Mouse (Mus musculus) midbrain, postnatal 0 days (tissue): ENCODE data around the gene Rhbdd2. TPM values are rescaled to one million over a fixed set of nuclear protein-coding genes. Genes with fewer than 3 reads are reported as not detected.

Source experiments
- ATAC-seq: fragments of 200-750 bp; cut with Nextera tagmentation; 2 replicates; pipeline ENCODE4 v1.8.0; 2017; ENCODE audit warnings: moderate number of reproducible peaks, mild to moderate bottlenecking, moderate TSS enrichment, moderate library complexity; ENCODE audit not compliant: low FRiP score
- DNase-seq: peaks from one replicate; pipeline ENCODE4 v3.0.0-alpha.2; 2015; ENCODE audit warnings: low spot score
- H3K27ac ChIP-seq: fragments of 300-500 bp; sonication (generic); 2 replicates; pipeline ENCODE4 v1.5.1; 2014; ENCODE audit warnings: low read depth, mild to moderate bottlenecking, low read length, mixed read lengths
- H3K27me3 ChIP-seq: fragments of 300-500 bp; sonication (generic); 2 replicates; pipeline ENCODE4 v1.6.1; 2014; ENCODE audit warnings: low read length, control low read depth, mixed read lengths; ENCODE audit not compliant: insufficient read depth
- H3K36me3 ChIP-seq: fragments of 300-500 bp; sonication (generic); 2 replicates; pipeline ENCODE4 v1.6.1; 2014; ENCODE audit warnings: low read length, control low read depth, mixed read lengths; ENCODE audit not compliant: insufficient read depth
- H3K4me1 ChIP-seq: fragments of 300-500 bp; sonication (generic); 2 replicates; pipeline ENCODE4 v1.6.1; 2014; ENCODE audit warnings: mild to moderate bottlenecking, control low read depth, antibody characterized with exemption, low read length, mixed read lengths; ENCODE audit not compliant: insufficient read depth
- H3K4me2 ChIP-seq: fragments of 300-500 bp; sonication (generic); 2 replicates; pipeline ENCODE4 v1.6.1; 2014; ENCODE audit warnings: low read depth, mild to moderate bottlenecking, low read length, mixed read lengths; ENCODE audit not compliant: poor library complexity, severe bottlenecking
- H3K4me3 ChIP-seq: fragments of 300-500 bp; sonication (generic); 2 replicates; pipeline ENCODE4 v1.5.1; 2014; ENCODE audit warnings: low read depth, mild to moderate bottlenecking, low read length, moderate library complexity
- H3K9ac ChIP-seq: fragments of 300-500 bp; sonication (generic); replicated peaks from 2 replicates; pipeline ENCODE4 v1.6.1; 2014; ENCODE audit warnings: mild to moderate bottlenecking, low read length, moderate library complexity, mixed read lengths; ENCODE audit not compliant: poor library complexity, severe bottlenecking
- H3K9me3 ChIP-seq: fragments of 300-500 bp; sonication (generic); 2 replicates; pipeline ENCODE4 v1.6.1; 2016; ENCODE audit warnings: low read length, control low read depth
- CTCF ChIP-seq: IDR thresholded peaks from 2 replicates; pipeline ENCODE4 v1.5.1; 2016; ENCODE audit warnings: antibody characterized with exemption, mild to moderate bottlenecking
- WGBS: fragments of 180-500 bp; shearing (Covaris S2); extraction: QIAGEN DNeasy Blood & Tissue Kit; methylation state at CpG from one replicate; pipeline ENCODE4 v1.1.7; 2014; 5-methylcytosine and 5-hydroxymethylcytosine counted together
- polyA plus RNA-seq: library from polyadenylated mRNA; unstranded; fragments of >200 nt; fragmentation: Nextera tagmentation; extraction: Ambion mirVana; gene quantifications from 2 replicates; pipeline ENCODE4 v1.2.1, GENCODE M21; 2015
- total RNA-seq: library from RNA; depleted of rRNA; stranded (reverse); fragments of >200 nt; gene quantifications from 2 replicates; pipeline ENCODE4 v1.2.3, GENCODE M21; 2014

The Rhbdd2 gene
- total and polyA plus RNA-seq, 2 experiments from 2014 or later = 31.8 to 143 TPM

DNA sequence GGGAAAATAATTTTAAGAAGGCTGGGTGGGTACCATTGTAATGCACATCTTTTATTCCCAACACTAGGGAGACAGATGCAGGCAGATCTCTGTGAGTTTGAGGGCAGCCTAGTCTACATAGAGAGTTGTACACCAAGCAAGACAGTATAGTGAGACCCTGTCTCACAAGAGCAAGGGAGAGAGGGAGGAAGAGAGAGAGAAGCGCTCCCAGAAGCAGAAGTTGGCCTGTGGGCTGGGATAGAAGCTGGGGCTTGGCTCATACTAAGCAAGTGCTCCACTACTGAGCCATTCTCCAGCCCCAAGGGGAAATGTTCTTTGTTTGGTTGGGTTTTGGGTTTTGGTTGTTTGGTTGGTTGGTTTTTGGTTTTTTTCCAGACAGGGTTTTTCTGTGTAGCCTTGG lies 8.6 kb downstream of the Rhbdd2 start:
- Histone ChIP-seq H3K4me2 (no peak overlapping the region), H3K27me3 (no peaks in the 10 kb centered on the region), H3K36me3 (peaks cover 37% of the 10 kb centered on the region), H3K9me3 (no peaks in the 10 kb centered on the region), H3K9ac (no peak overlapping the region), H3K27ac (no peak overlapping the region), H3K4me1 (no peaks in the 10 kb centered on the region), H3K4me3 (no peak overlapping the region)
- no peak for TF ChIP-seq CTCF
- WGBS = 89% methylated on average over 1 of the region's 1 CpGs
- no peak for ATAC-seq
- no peak for DNase-seq

DNA sequence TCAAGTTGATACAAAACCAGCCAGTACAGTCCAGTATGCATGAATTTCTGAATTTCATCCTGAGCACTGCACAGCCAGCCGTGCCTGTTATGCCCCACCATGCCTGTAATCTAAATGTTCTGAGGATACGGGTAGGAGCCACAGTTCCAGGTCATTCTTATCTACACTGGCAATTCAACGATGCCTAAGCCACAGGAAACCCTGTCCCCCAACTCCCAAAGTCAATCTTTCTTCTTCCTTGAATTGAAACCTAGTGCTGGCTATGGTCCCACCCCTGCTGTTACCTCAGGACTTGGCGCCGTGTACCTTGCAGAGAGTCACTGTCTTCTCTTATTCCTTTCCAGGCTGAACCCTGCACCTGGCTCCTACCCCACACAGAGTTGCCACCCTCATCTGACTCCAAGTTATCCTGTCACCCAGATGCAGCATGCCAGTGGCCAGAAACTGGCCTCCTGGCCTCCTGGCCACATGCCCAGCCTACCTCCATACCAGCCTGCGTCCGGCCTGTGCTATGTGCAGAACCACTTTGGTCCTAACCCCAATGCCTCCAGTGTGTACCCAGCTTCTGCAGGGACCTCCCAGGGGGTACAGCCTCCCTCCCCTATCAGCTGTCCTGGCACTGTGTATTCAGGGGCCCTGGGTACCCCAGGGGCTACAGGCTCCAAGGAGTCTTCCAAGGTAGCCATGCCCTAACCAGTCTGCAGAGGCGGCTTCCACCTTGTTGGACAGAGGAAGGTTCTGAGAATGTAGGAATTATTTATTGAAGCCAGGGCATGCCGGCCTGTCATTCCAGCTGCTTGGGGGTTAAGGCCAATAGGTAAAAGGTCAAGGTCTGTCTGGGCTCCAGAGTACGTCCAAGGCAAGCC lies 10.5 kb downstream of the Rhbdd2 start:
- Histone ChIP-seq H3K9ac (no peak overlapping the region), H3K27ac (no peak overlapping the region), H3K4me2 (no peak overlapping the region), H3K36me3 (peaks cover 24% of the 10 kb centered on the region), H3K27me3 (no peaks in the 10 kb centered on the region), H3K4me1 (no peaks in the 10 kb centered on the region), H3K9me3 (no peaks in the 10 kb centered on the region), H3K4me3 (no peak overlapping the region)
- TF ChIP-seq CTCF = no peak
- no peak for ATAC-seq
- no peak for DNase-seq
- WGBS = 82% methylated on average over 10 of the region's 10 CpGs

DNA sequence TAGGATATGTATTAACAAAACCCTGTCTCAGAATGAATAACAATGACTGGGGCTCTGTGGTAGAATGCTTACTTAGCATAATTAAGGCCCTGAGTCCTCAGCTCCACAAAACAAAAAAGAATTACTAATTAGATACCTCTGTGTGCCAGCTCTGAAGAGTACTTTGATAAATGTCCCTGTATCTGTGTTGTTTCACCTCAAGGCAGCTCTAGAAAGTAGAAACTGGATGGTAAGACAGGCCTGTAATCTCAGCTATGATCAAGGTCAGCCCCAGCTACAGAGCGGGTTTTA lies 11.1 kb downstream of the Rhbdd2 start:
- no peak for DNase-seq
- Histone ChIP-seq H3K9ac (no peak overlapping the region), H3K4me2 (no peak overlapping the region), H3K27ac (no peak overlapping the region), H3K9me3 (no peaks in the 10 kb centered on the region), H3K36me3 (peaks cover 18% of the 10 kb centered on the region), H3K4me1 (no peaks in the 10 kb centered on the region), H3K4me3 (no peak overlapping the region), H3K27me3 (no peaks in the 10 kb centered on the region)
- 96% methylated on average over 1 of the region's 1 CpGs for WGBS
- no peak for ATAC-seq
- no peak for TF ChIP-seq CTCF

DNA sequence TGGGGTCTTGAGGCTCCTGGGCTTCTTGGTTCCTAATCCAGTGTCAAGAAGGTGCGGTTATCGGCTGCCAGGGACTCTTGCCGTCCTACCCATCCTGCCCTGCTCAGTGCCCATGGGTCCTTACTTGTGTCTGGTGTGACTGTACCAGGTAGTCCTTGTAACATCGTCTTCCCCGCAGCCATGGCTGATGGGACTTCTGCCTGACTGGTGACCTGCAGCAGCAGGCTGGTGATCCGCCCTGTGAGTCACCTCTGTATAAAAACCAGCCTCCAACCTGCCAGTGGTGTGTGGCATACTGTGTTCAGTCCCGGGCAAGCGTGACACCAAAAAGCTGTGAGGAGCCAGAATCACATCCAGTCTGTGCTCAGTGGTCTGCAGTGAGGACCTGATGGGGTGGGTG lies 11.5 kb downstream of the Rhbdd2 start:
- Histone ChIP-seq H3K27me3 (no peaks in the 10 kb centered on the region), H3K36me3 (peaks cover 16% of the 10 kb centered on the region), H3K27ac (no peak overlapping the region), H3K9ac (no peak overlapping the region), H3K4me1 (no peaks in the 10 kb centered on the region), H3K4me3 (no peak overlapping the region), H3K9me3 (no peaks in the 10 kb centered on the region), H3K4me2 (no peak overlapping the region)
- no peak for DNase-seq
- no peak for TF ChIP-seq CTCF
- no peak for ATAC-seq
- 93% methylated on average over 8 of the region's 8 CpGs for WGBS

DNA sequence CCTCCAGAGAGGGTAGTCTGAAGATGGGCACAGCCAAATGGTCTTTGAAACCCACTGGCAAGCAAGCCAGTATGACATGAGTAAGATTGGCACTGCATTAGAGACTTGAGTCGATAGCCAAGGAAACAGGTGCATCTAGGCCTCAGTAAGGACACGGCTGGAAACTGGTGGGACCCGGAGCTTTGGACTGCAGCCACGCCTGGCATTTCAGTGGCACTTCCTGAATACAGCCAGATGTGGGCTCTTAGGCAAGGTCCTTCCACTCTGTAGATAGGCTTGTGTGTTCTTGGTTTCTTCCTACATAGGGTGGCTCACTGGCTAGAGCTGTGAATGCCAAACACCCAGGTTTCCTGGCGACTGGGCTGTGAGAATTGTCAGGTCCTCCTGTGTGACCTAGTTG lies 12.9 kb downstream of the Rhbdd2 start:
- Histone ChIP-seq H3K9ac (no peak overlapping the region), H3K9me3 (no peaks in the 10 kb centered on the region), H3K4me1 (no peaks in the 10 kb centered on the region), H3K27me3 (no peaks in the 10 kb centered on the region), H3K36me3 (peaks cover 10% of the 10 kb centered on the region; the same call in 1 of the 2 replicates), H3K4me2 (no peak overlapping the region), H3K27ac (no peak overlapping the region), H3K4me3 (no peak overlapping the region)
- no peak for TF ChIP-seq CTCF
- DNase-seq (no peak), ATAC-seq (no peak)
- 90% methylated on average over 5 of the region's 5 CpGs for WGBS

DNA sequence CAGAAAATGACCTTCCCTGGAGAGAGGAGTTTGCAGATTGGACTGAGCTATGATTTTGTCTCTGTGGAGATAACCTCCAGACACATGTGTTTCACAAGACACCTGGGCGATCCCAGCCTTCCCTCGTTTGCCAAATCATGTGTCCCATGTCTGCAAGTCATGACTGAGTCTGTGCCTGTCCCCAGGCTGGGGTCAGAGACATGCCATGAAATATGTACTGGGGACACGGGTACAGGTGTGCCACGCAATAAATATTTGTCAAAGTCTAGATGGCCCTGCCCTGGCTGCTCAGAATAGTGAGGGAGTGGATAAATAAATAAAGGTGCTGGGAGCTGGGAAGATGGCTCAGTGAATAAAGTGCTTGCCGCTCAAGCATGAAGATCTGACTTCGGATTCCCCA lies 13.6 kb downstream of the Rhbdd2 start:
- Histone ChIP-seq H3K27ac (no peak overlapping the region), H3K27me3 (no peaks in the 10 kb centered on the region), H3K36me3 (peaks cover 10% of the 10 kb centered on the region; the same call in 1 of the 2 replicates), H3K4me3 (no peak overlapping the region), H3K9ac (no peak overlapping the region), H3K4me1 (no peaks in the 10 kb centered on the region), H3K9me3 (no peaks in the 10 kb centered on the region), H3K4me2 (no peak overlapping the region)
- DNase-seq (no peak), ATAC-seq (no peak)
- no peak for TF ChIP-seq CTCF
- WGBS = 86% methylated on average over 6 of the region's 6 CpGs
